Mouse (Mus musculus): ENCODE measurements around the gene Nol6.

- TF ChIP-seq POLR2A (IDR thresholded peaks at IDR 0.05; ENCODE audit: borderline replicate concordance, extremely low read depth, insufficient read depth, insufficient read length, poor library complexity, severe bottlenecking) = no peak
- no peak for TF ChIP-seq CTCF (IDR thresholded peaks at IDR 0.05; ENCODE audit: borderline replicate concordance, extremely low read depth, insufficient read depth, insufficient read length)
Measured at GRCm38 (mm10) chr4:41089705-41090104, 34.5 kb downstream of the Nol6 start.
